Mouse (Mus musculus) heart, embryonic 11.5 days (tissue): Measurements from ENCODE around the gene Fam114a2. TPM values are rescaled to one million over a fixed set of nuclear protein-coding genes. Genes with fewer than 3 reads are reported as not detected.
"Not testable (repeated sequence)": the region's sequence is repeated elsewhere in the genome, so short reads cannot be mapped to it uniquely, and the experiment has no call there.

Experiments
- ATAC-seq: fragments of 200-750 bp; cut with Nextera tagmentation; replicated peaks from 2 replicates; pipeline ENCODE4 v1.8.0; 2017; ENCODE audit warnings: moderate library complexity; ENCODE audit not compliant: insufficient number of reproducible peaks, low FRiP score, low TSS enrichment
- H3K27ac ChIP-seq: fragments of 300-500 bp; sonication (generic); 2 replicates; pipeline ENCODE4 v1.5.1; 2014; ENCODE audit warnings: mild to moderate bottlenecking, low read depth, low read length
- H3K27me3 ChIP-seq: fragments of 300-500 bp; sonication (generic); 2 replicates; pipeline ENCODE4 v1.6.1; 2014; ENCODE audit warnings: mild to moderate bottlenecking, low read length, mixed read lengths; ENCODE audit not compliant: control insufficient read depth, insufficient read depth
- H3K36me3 ChIP-seq: fragments of 300-500 bp; sonication (generic); 2 replicates; pipeline ENCODE4 v1.6.1; 2014; ENCODE audit warnings: mild to moderate bottlenecking, low read length, moderate library complexity, mixed read lengths; ENCODE audit not compliant: control insufficient read depth, insufficient read depth
- H3K4me1 ChIP-seq: fragments of 300-500 bp; sonication (generic); 2 replicates; pipeline ENCODE4 v1.6.1; 2014; ENCODE audit warnings: low read length; ENCODE audit not compliant: control insufficient read depth, insufficient read depth
- H3K4me2 ChIP-seq: fragments of 300-500 bp; sonication (generic); 2 replicates; pipeline ENCODE4 v1.6.1; 2014; ENCODE audit warnings: mild to moderate bottlenecking, moderate library complexity
- H3K4me3 ChIP-seq: fragments of 300-500 bp; sonication (generic); 2 replicates; pipeline ENCODE4 v1.5.1; 2014; ENCODE audit warnings: low read depth, low read length
- H3K9ac ChIP-seq: fragments of 300-500 bp; sonication (generic); 2 replicates; pipeline ENCODE4 v1.6.1; 2014; ENCODE audit warnings: mild to moderate bottlenecking, low read depth, low read length, moderate library complexity
- H3K9me3 ChIP-seq: fragments of 300-500 bp; sonication (generic); replicated peaks from 2 replicates; pipeline ENCODE4 v1.6.1; 2016; ENCODE audit warnings: low read length; ENCODE audit not compliant: control insufficient read depth
- WGBS: fragments of 180-500 bp; shearing (Covaris S2); extraction: QIAGEN DNeasy Blood & Tissue Kit; methylation state at CpG from one replicate; pipeline ENCODE4 v1.1.7; 2014; ENCODE audit not compliant: insufficient replicate concordance; 5-methylcytosine and 5-hydroxymethylcytosine counted together
- polyA plus RNA-seq: library from polyadenylated mRNA; unstranded; fragments of >200 nt; fragmentation: Nextera tagmentation; extraction: Ambion mirVana; gene quantifications from 2 replicates; pipeline ENCODE4 v1.2.1, GENCODE M21; 2014

Gene Fam114a2
- 49.4 and 50.4 TPM in 2 replicates for polyA plus RNA-seq

DNA sequence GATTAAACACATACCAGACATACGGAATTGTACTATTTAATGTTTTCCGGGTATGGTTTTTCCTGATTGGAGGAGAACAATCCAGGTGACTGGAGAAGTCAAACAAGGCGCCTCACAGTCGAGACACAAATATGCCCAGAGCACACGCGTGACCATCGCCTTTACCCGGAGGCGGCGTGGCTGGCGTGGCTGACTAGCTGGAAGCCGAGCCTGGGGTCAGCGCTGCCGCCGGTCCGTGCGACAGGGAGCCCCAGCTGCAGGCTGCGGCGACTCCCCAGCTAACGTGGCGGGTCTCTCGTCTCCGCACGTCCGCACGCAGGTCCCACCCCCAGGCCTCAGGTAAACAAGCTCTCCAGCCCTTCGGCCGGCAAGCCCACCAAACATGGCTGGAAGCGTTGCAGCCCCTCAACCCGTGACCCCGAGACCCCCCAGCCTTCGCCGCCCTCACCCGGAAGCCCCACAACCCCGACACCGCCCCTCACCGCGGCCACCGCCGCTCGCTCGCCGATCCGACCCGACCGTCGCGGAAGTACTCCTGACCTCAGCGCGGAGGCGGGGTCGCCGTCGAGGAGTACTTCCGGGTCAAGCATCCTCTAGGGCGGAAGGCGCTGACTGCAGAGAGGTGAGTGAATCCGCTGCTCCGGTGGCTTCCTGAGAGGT lies at the start of gene Fam114a2, which contains the start of gene Mfap3:
Gene Fam114a2, minus strand, starts transcription at position 527 of the 660 bp plus-strand sequence.
Gene Mfap3, plus strand, starts transcription at position 574 of the 660 bp plus-strand sequence.
- H3K27ac ChIP-seq: peak within 1 kb of the TSS; percentile 80
- ATAC-seq: peak; percentile 89
- peaks cover 8% of the 10 kb centered on the region for H3K4me1 ChIP-seq
- H3K9me3 ChIP-seq: no peaks in the 10 kb centered on the region
- peak within 1 kb of the TSS; percentile 97 for H3K4me3 ChIP-seq
- H3K4me2 ChIP-seq: peak within 1 kb of the TSS; percentile 66
- no peaks in the 10 kb centered on the region; the same call in 1 of the 2 replicates for H3K36me3 ChIP-seq
- H3K27me3 ChIP-seq: no peaks in the 10 kb centered on the region
- WGBS: under 1% methylated on average over 59 of the region's 59 CpGs
- peak within 1 kb of the TSS; percentile 90 for H3K9ac ChIP-seq

DNA sequence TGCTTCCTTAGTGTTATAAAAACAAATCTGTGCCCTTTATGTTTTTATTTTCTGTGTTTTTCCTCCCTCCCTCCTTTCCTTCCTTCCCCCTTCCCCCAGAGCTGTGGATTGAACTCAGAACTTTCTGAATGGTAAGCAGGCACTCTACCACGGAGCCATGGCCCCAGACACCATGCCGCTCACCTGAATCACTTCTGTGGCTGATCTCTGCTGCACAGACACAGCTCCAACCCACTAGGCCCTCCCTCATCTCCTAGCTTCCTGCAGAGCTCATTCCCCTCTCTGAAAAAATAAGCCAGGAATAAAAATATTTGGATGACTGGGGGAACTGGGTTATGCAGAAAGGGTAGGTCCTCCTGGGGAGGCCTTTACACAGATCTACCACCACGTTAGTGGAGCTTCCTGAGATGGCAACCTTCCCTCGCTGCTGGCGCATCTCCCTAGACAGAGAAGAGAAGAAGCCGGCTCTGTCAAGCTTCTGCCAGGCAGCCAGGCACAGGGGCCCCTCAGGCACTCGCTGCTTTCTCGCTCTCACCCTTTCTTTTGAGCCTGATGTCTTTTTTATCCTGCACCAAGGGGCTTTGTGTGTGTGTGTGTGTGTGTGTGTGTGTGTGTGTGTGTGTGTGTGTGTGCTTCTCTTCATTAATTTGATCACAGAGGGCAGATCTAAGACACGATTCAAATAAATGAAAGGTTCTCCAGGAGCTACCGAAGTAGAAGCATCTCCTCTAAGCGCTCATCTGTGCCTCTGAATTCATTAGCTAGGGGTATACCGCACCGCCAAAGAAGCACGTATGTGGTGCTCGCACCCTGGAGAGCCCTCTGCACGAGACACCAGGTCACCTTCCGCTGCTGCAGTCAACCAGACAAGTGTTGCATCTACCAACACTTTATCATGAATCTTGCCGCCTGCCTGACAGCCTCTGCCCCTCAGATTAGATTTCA lies 47.9 kb upstream of the Fam114a2 start:
- Histone ChIP-seq H3K36me3 (no peaks in the 10 kb centered on the region), H3K4me3 (no peak overlapping the region), H3K27ac (no peak overlapping the region), H3K9me3 (peaks cover 6% of the 10 kb centered on the region; the same call in 1 of the 2 replicates), H3K4me2 (no peak overlapping the region), H3K4me1 (peaks cover 3% of the 10 kb centered on the region; the same call in 1 of the 2 replicates), H3K9ac (no peak overlapping the region), H3K27me3 (no peaks in the 10 kb centered on the region)
- no peak for ATAC-seq
- WGBS: 31% methylated on average over 18 of the region's 18 CpGs

DNA sequence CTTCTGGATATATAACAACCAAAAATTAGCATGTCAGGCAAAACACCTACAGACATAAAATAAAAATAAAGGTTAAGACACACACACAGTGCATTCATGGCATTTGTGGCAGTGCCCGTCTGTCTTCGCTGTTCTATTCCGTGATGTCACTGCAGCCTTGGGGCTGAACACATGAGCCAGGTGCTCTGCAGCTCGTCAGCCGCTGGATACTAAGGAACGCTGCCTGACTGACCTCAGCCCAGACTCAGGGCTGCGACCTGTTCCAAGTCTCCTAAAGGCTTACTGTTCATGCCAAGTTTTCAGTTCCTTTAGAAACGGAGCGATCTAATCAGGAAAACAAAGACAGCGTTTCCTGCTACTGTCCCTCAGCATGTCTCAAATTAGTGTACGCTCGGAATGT lies 46.1 kb upstream of the Fam114a2 start:
- no peak overlapping the region for H3K4me3 ChIP-seq
- no peaks in the 10 kb centered on the region for H3K36me3 ChIP-seq
- peaks cover 3% of the 10 kb centered on the region; the same call in 1 of the 2 replicates for H3K4me1 ChIP-seq
- 57% methylated on average over 12 of the region's 12 CpGs for WGBS
- no peak overlapping the region for H3K27ac ChIP-seq
- H3K27me3 ChIP-seq: no peaks in the 10 kb centered on the region
- no peak overlapping the region for H3K4me2 ChIP-seq
- no peak overlapping the region for H3K9ac ChIP-seq
- no peak for ATAC-seq
- peaks cover under 1% of the 10 kb centered on the region; the same call in 1 of the 2 replicates for H3K9me3 ChIP-seq

DNA sequence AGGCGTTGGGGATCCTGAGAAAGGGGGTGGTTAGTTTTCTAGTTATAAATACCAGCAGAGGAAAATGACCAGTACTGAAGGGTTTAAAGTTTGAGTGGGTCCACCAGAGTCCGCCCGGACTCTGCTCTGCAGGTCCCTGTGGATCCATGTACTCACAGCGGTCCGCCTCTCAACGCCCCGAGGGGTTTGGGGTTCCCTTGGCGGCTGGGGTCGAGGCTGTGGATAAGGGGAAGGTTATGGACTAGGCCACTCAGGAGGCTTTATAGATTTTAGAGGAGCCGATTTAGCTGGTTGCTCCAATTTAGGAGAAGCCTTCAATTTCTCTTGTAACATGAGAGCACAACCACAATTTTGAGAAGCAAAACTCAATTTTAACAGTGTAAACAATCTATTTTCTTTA lies 39.5 kb upstream of the Fam114a2 start:
- not testable (repeated sequence) for H3K36me3 ChIP-seq, H3K9ac ChIP-seq, ATAC-seq, H3K27me3 ChIP-seq, H3K9me3 ChIP-seq, H3K4me3 ChIP-seq, H3K4me1 ChIP-seq, H3K4me2 ChIP-seq, H3K27ac ChIP-seq
- WGBS: 81% methylated on average over 9 of the region's 10 CpGs

DNA sequence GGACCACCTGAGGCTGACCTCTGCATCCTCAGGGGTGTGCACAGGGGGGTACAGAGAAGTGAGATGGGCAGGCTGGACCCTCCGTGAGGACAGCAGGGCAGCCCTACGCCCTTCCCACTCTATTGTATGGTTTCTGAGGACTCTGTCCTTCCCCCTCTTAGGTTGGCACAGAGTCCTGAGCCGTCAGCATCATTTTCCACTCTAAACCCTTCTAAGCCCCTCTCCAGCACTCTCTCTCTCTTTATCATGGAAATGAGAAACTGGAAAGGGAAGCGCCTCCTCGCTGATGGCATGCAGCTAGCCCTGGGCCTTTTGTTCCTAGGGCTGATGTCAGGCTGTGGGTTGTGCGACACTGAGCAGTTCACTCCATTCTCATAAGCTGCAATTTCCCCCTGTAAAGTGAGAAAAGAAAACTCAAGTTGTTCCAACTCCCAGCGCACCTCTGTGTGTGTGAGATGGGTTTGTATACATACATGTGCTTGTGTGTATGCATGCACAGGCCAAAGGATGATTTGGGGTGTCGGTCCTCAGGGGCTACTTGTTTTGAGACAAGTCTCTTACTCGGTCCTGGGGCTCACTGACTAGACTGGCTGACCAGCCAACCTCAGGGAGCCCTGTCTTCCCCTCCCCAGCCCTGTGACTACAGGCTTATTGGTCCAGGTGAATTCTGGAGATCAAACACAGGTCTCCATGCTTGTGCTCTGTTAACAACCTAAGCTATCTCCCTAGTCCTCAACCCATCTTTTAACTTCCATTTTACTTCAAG lies 34.8 kb upstream of the Fam114a2 start:
- no peaks in the 10 kb centered on the region for H3K4me1 ChIP-seq
- H3K27ac ChIP-seq: no peak overlapping the region
- ATAC-seq: no peak
- no peaks in the 10 kb centered on the region for H3K9me3 ChIP-seq
- no peak overlapping the region for H3K9ac ChIP-seq
- H3K27me3 ChIP-seq: no peaks in the 10 kb centered on the region
- no peaks in the 10 kb centered on the region for H3K36me3 ChIP-seq
- 61% methylated on average over 9 of the region's 9 CpGs for WGBS
- H3K4me3 ChIP-seq: no peak overlapping the region
- no peak overlapping the region for H3K4me2 ChIP-seq

DNA sequence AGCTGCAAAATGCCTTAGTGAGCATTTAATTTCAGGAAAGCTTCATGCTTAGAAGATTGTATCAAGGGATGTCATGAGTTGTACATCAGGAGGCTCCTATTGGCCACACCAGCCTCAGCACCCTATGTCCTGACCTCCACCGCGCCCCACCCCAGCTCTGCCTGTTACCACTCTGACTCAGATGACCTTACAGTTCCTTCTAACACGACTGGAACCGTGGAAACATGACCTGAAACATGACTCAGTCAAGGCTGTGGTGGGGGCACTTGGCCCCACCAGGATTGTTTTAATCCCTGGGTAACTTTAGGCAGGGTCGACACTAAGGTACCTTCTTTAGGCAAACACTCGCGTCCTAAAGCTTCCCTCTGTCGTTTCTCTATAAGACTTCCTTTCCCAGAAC lies 32.6 kb upstream of the Fam114a2 start:
- ATAC-seq: no peak
- Histone ChIP-seq H3K9me3 (no peaks in the 10 kb centered on the region), H3K9ac (no peak overlapping the region), H3K4me3 (no peak overlapping the region), H3K36me3 (no peaks in the 10 kb centered on the region), H3K27ac (no peak overlapping the region), H3K4me1 (no peaks in the 10 kb centered on the region), H3K27me3 (no peaks in the 10 kb centered on the region), H3K4me2 (no peak overlapping the region)
- 82% methylated on average over 8 of the region's 8 CpGs for WGBS

DNA sequence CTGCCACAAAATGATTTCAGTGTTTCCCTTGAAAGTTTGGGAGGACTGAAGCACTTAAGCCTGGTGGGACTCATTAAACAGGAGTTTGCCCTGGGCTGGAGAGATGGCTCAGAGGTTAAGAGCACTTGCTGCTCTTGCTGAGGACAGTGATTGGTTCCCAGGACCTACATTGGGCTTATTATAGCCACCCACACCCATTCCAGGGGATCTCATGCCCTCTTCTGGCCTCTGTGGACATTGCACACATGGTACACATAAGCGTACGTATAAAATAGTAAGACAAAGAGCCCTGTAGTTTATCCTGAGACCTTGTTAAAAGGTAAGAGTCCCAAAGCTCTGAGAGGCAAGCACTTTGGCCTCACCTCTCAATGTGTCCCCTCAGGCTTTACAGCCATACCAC lies 31.8 kb upstream of the Fam114a2 start:
- H3K9ac ChIP-seq: no peak overlapping the region
- no peaks in the 10 kb centered on the region for H3K36me3 ChIP-seq
- no peaks in the 10 kb centered on the region for H3K27me3 ChIP-seq
- ATAC-seq: no peak
- H3K9me3 ChIP-seq: no peaks in the 10 kb centered on the region
- H3K4me3 ChIP-seq: no peak overlapping the region
- WGBS: 92% methylated on average over 2 of the region's 2 CpGs
- no peak overlapping the region for H3K27ac ChIP-seq
- no peaks in the 10 kb centered on the region for H3K4me1 ChIP-seq
- H3K4me2 ChIP-seq: no peak overlapping the region
